Mouse (Mus musculus): ENCODE measurements at regions not wholly inside any gene's neighbourhood (a gene's known extent, or its start where the extent isn't known, plus 50 kb on each side); places are given as distances from the start of the nearest gene placed in this dataset.

DNA sequence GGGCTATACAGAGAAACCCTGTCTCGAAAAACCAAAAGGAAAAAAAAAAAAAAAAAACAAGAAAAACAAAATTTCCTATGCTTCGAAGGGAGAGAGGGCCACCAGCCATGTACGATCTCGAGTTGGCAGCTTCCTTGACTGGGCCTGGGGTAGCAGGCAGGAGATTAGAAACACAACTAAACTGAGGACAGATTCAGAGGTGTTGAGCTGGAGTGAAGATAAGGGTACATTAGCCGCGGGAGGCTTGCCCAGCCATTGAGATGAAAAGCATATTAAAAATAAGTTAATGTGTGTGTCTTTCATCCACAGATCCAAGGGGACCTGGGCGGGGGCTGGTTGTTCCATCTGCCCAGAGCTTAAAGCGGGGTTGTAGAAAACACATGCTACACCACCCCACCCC, 145.3 kb upstream of the Usp24 start:
- Histone ChIP-seq H3K27me3 (no peaks in the 10 kb centered on the region), H3K36me3 (no peaks in the 10 kb centered on the region), H3K9ac (no peak overlapping the region), H3K27ac (no peak overlapping the region), H3K4me2 (replicated peaks) (no peak overlapping the region), H3K4me3 (no peak overlapping the region), H3K4me1 (no peaks in the 10 kb centered on the region), H3K9me3 (replicated peaks) (no peaks in the 10 kb centered on the region)
- no peak for ATAC-seq (ENCODE audit: low FRiP score)
- WGBS: 88% methylated on average over 8 of the region's 8 CpGs

DNA sequence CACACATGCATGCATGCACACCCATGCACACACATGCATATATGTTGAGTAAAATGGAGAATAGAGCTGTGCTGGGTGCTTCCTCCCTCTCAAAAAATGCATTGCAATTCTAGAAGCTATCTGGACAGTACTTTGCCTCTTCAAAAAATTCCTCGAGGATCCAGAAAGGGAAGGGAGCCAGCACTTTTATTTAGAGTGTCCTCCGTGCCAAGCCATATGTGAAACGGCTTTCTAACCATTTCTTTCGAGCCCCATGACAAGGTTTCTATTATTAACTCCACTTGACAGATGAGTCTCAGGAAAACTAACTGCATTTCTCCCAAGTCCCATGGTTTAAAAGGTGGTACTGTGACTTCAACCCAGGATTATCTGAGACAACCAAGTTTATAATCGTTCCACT, 140.7 kb upstream of the Usp24 start:
- H3K9ac ChIP-seq: no peak overlapping the region
- no peak overlapping the region for H3K4me2 ChIP-seq (replicated peaks)
- no peaks in the 10 kb centered on the region for H3K4me1 ChIP-seq
- no peak overlapping the region for H3K4me3 ChIP-seq
- no peak overlapping the region for H3K27ac ChIP-seq
- no peak for ATAC-seq (ENCODE audit: low FRiP score)
- no peaks in the 10 kb centered on the region for H3K36me3 ChIP-seq
- no peaks in the 10 kb centered on the region for H3K27me3 ChIP-seq
- H3K9me3 ChIP-seq (replicated peaks): no peaks in the 10 kb centered on the region
- 72% methylated on average over 5 of the region's 5 CpGs for WGBS

DNA sequence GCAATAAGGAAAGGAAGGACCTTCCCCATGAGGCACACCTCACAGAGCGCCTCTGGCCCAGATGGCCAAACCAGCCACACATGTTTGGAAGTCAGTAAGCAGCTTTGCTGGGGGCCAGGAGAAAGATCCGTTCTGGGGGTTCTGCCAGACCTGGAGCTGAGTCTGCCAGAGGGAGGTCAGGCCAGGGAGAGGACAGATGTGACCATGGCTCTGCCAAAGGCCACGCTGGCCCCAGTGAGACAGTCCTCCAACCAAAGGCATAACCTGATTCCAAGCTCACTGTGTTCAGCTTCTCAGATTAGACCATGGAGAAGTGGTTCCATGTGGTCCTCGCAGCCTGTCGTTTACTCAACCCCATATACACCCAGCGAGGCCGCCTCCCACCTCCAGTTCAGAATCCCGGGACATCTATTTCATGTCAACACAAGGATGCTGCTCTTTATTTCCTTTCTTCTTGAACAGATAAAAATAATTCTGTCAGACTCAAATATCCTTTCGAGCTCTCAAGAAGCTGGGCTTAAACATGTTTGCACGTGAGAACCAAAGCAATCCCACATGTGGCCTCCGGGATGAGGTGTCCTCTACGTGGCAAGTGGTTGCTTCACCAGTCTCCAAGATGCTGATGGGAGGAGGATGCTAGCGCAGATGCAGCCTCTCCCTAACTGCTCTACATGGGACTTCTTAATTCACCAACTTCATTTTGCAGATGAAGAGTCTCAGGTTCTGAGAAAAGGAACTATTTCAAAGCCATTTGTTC, 130.1 kb upstream of the Usp24 start:
- 87% methylated on average over 13 of the region's 13 CpGs for WGBS
- Histone ChIP-seq H3K4me1 (no peaks in the 10 kb centered on the region), H3K27ac (no peak overlapping the region), H3K4me3 (no peak overlapping the region), H3K4me2 (replicated peaks) (no peak overlapping the region), H3K9ac (no peak overlapping the region), H3K27me3 (no peaks in the 10 kb centered on the region), H3K36me3 (no peaks in the 10 kb centered on the region), H3K9me3 (replicated peaks) (peaks cover 4% of the 10 kb centered on the region; the same call in 1 of the 2 replicates)
- no peak for ATAC-seq (ENCODE audit: low FRiP score)

- H3K4me3 ChIP-seq: no peak overlapping the region
- no peak overlapping the region for H3K27ac ChIP-seq
These were observed 129.3 kb upstream of the Usp24 start for GRCm38 (mm10) chr4:106186684-106187083.

GRCm38 (mm10) chr4:106190248-106190647, 125.8 kb upstream of the Usp24 start:
- H3K4me3 ChIP-seq: no peak overlapping the region
- H3K9me3 ChIP-seq (replicated peaks): no peaks in the 10 kb centered on the region
- H3K36me3 ChIP-seq: no peaks in the 10 kb centered on the region
- no peak overlapping the region for H3K9ac ChIP-seq
- WGBS: 89% methylated on average over 4 of the region's 4 CpGs
- no peak for ATAC-seq (ENCODE audit: low FRiP score)
- H3K4me1 ChIP-seq: no peaks in the 10 kb centered on the region
- no peaks in the 10 kb centered on the region for H3K27me3 ChIP-seq
- no peak overlapping the region for H3K4me2 ChIP-seq (replicated peaks)
- H3K27ac ChIP-seq: no peak overlapping the region

More at GRCm38 (mm10) chr4:106186684-106187083, 129.3 kb upstream of the Usp24 start:
- Histone ChIP-seq H3K9me3 (replicated peaks) (peaks cover 4% of the 10 kb centered on the region; the same call in 1 of the 2 replicates), H3K9ac (no peak overlapping the region), H3K4me1 (no peaks in the 10 kb centered on the region), H3K4me2 (replicated peaks) (no peak overlapping the region), H3K36me3 (no peaks in the 10 kb centered on the region), H3K27me3 (no peaks in the 10 kb centered on the region)
- no peak for ATAC-seq (ENCODE audit: low FRiP score)
- WGBS: 93% methylated on average over 7 of the region's 7 CpGs

DNA sequence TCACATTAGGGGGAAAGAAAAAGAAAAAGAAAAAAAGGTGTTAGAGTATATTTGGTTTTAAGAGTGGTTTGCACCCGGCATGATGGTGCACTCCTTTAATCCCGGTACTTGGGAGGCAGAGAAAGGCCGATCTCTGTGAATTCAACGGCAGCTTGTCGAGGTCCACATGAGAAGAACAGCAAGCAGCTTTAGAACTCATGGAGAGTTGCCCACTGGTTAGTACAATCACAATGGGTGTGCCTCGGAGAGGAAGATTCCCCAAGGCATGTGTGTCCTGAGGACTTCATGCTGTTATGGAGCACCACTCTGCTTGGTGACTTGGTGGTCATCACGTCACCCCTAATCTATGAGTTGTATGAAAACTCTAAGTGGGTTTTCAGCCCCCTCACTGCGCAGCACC, 124.7 kb upstream of the Usp24 start:
- Histone ChIP-seq H3K27me3 (no peaks in the 10 kb centered on the region), H3K4me1 (no peaks in the 10 kb centered on the region), H3K27ac (no peak overlapping the region), H3K4me3 (no peak overlapping the region), H3K36me3 (no peaks in the 10 kb centered on the region), H3K9ac (no peak overlapping the region), H3K4me2 (replicated peaks) (no peak overlapping the region), H3K9me3 (replicated peaks) (no peaks in the 10 kb centered on the region)
- 87% methylated on average over 8 of the region's 8 CpGs for WGBS
- no peak for ATAC-seq (ENCODE audit: low FRiP score)

DNA sequence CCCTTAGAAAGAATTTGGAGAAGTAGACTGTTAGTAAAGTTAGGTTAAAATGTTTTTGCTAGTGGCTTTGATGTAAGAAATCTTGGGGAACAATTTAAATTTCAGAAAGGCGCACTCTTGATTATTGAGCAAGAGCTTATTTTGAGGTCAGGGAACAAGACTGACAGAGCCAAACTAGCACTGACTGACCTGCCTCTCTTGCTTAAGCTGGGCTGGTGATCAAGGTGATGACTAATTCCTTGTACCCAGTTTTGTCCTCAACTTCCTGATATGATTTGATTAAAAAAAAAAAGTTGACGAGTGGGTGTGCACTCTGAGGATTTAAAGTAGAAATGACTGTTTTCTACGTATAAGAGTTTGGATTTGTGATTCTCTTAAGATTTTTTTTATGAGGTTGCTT, 124.2 kb upstream of the Usp24 start:
- no peaks in the 10 kb centered on the region for H3K9me3 ChIP-seq (replicated peaks)
- 92% methylated on average over 3 of the region's 3 CpGs for WGBS
- ATAC-seq (ENCODE audit: low FRiP score): no peak
- no peak overlapping the region for H3K4me2 ChIP-seq (replicated peaks)
- no peak overlapping the region for H3K4me3 ChIP-seq
- no peak overlapping the region for H3K9ac ChIP-seq
- H3K27ac ChIP-seq: no peak overlapping the region
- H3K4me1 ChIP-seq: no peaks in the 10 kb centered on the region
- no peaks in the 10 kb centered on the region for H3K27me3 ChIP-seq
- no peaks in the 10 kb centered on the region for H3K36me3 ChIP-seq

- Histone ChIP-seq H3K27ac (no peak overlapping the region), H3K4me1 (no peaks in the 10 kb centered on the region), H3K9me3 (replicated peaks) (no peaks in the 10 kb centered on the region), H3K4me2 (replicated peaks) (no peak overlapping the region), H3K27me3 (no peaks in the 10 kb centered on the region), H3K9ac (no peak overlapping the region), H3K4me3 (no peak overlapping the region), H3K36me3 (no peaks in the 10 kb centered on the region)
- 74% methylated on average over 3 of the region's 3 CpGs for WGBS
- no peak for ATAC-seq (ENCODE audit: low FRiP score)
These were observed 122.6 kb upstream of the Usp24 start for GRCm38 (mm10) chr4:106193204-106193945.

GRCm38 (mm10) chr4:106195497-106196166, 120.4 kb upstream of the Usp24 start:
- Histone ChIP-seq H3K27me3 (no peaks in the 10 kb centered on the region), H3K4me2 (replicated peaks) (no peak overlapping the region), H3K4me3 (no peak overlapping the region), H3K9me3 (replicated peaks) (no peaks in the 10 kb centered on the region), H3K27ac (no peak overlapping the region), H3K9ac (no peak overlapping the region), H3K36me3 (no peaks in the 10 kb centered on the region), H3K4me1 (peaks cover 15% of the 10 kb centered on the region)
- no peak for ATAC-seq (ENCODE audit: low FRiP score)
- 86% methylated on average over 3 of the region's 3 CpGs for WGBS

DNA sequence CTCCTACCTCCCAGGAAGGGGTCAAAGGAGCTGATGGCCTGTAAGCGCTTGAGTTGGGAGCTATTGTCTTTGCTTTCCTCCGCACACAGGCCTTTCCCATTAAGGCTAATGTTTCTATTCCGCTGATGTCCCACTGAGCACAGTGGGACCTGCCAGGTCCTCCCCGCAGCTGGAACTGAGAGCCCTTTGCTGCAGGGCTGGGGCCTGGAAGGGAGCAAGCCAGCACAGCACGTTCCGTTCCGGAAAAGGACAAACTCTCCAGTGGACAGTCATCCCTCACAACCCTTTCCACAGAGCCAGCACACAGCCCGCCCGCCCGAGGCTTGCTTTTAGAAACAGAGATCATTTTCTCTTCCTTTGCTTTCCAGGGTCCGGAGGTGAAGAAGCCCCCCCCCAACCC, 116.2 kb upstream of the Usp24 start:
- WGBS: 4% methylated on average over 11 of the region's 11 CpGs

DNA sequence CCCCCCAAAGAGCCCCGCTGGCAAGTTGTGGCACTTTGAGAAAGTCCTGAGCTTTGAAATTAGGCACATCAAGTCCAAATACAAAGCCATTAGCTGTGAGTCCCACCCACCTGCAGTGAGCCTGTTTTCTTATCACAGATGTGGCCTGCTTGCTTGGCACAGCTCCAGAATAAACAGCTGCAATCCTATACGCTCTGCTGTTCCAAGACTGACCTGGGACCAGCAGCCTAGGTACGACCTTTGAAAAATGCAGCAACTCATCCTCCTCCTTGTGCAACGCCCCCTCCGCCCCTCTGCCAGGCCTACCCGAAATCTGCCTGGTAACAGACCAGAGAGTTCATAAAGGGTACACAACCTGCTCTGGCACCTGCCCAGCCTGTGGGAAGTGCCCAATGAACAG, 115.8 kb upstream of the Usp24 start:
- Histone ChIP-seq H3K9me3 (replicated peaks) (no peaks in the 10 kb centered on the region), H3K36me3 (no peaks in the 10 kb centered on the region), H3K4me1 (peaks cover 24% of the 10 kb centered on the region), H3K4me2 (replicated peaks) (0 out of 2 replicates have a peak overlapping the region, but pooled peaks have one; percentile 20), H3K9ac (no peak overlapping the region), H3K27me3 (no peaks in the 10 kb centered on the region), H3K4me3 (no peak overlapping the region), H3K27ac (no peak overlapping the region)
- ATAC-seq (ENCODE audit: low FRiP score): peak; percentile 59; the same call in 1 of the 2 replicates
- WGBS: 37% methylated on average over 6 of the region's 6 CpGs

More for the DNA sequence above, 116.2 kb upstream of the Usp24 start:
- Histone ChIP-seq H3K9me3 (replicated peaks) (no peaks in the 10 kb centered on the region), H3K36me3 (no peaks in the 10 kb centered on the region), H3K9ac (no peak overlapping the region), H3K4me1 (peaks cover 24% of the 10 kb centered on the region), H3K27me3 (no peaks in the 10 kb centered on the region), H3K4me3 (no peak overlapping the region), H3K27ac (peak overlapping the region; percentile 44; the same call in 1 of the 2 replicates), H3K4me2 (replicated peaks) (peak overlapping the region; percentile 20; the same call in 1 of the 2 replicates)
- 0 out of 2 replicates have a peak, but pooled peaks have one; percentile 23 for ATAC-seq (ENCODE audit: low FRiP score)

GRCm38 (mm10) chr4:106202554-106202953, 113.5 kb upstream of the Usp24 start:
- H3K4me3 ChIP-seq: no peak overlapping the region
- H3K27ac ChIP-seq: no peak overlapping the region
- WGBS: 27% methylated on average over 3 of the region's 3 CpGs
- no peaks in the 10 kb centered on the region for H3K9me3 ChIP-seq (replicated peaks)
- H3K9ac ChIP-seq: no peak overlapping the region
- no peak overlapping the region for H3K4me2 ChIP-seq (replicated peaks)
- no peak; the same call in 1 of the 2 replicates for ATAC-seq (ENCODE audit: low FRiP score)
- H3K36me3 ChIP-seq: no peaks in the 10 kb centered on the region
- no peaks in the 10 kb centered on the region for H3K27me3 ChIP-seq
- H3K4me1 ChIP-seq: peaks cover 24% of the 10 kb centered on the region
